Mouse (Mus musculus) thymus, postnatal 14 days (tissue): ENCODE results near the gene Cpne6.

ENCODE experiments used
- DNase-seq: peaks from one replicate; pipeline ENCODE4 v3.0.0; 2021

Gene Cpne6

DNA sequence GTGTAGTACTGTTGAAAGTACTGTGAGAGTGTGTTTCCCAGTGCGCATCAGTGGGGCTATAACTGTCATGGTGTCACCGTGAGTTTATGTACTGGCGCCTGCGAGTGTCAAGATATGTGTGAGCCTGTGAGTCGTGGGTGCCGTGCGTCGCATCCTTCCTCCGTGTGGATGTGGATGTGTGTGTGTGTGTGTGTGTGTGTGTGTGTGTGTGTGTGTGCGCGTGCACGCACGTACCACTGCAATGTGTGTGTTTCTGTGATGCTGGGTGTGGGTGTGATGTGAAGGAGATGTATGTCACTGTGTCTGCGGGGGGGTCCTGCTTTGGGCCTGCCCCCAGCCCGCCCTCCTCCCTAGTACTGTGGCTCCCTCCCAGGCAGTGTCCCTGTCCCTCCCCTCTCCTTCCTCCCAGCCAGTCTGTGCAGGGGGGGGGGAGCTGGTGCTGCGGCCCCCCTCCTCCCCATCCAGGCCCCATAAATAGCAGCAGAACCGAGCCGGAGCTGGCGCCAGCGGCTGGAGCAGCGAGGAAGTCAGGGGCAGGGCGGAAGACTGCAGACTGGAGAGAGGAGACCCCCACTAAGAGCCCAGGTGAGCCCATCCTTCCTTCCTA is at the start of gene Cpne6:
TSS of gene Cpne6 (plus strand) at position 321 of the 607 bp plus-strand sequence.
- DNase-seq: no peak

GRCm38 (mm10) chr14:55461757-55462156 is 48.5 kb upstream of the Cpne6 start:
- no peak for DNase-seq

DNA sequence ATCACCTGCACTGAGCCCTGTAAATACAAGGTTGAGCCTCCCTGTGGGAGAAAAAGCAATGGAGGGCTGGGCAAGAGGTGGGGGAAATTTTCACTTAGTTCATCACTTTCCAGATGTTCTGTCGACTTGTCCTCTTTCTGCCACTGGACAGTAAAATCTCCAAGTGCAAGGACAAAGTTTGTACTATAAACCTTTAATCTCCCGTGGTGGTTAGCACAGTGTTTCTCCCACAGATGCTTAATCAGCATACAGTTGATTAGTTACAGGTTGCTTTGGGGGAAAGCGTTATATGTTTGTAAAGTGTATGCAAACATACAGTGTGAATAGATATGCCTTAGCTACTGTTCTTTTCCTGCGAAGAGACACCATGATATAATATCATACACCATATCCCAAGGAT is 43.8 kb upstream of the Cpne6 start:
- no peak for DNase-seq

GRCm38 (mm10) chr14:55467108-55467507 is 43.1 kb upstream of the Cpne6 start:
- no peak for DNase-seq

- DNase-seq: no peak
Observed at GRCm38 (mm10) chr14:55468301-55468741, 41.9 kb upstream of the Cpne6 start.

GRCm38 (mm10) chr14:55469041-55469440 is 41.2 kb upstream of the Cpne6 start:
- DNase-seq: no peak

DNA sequence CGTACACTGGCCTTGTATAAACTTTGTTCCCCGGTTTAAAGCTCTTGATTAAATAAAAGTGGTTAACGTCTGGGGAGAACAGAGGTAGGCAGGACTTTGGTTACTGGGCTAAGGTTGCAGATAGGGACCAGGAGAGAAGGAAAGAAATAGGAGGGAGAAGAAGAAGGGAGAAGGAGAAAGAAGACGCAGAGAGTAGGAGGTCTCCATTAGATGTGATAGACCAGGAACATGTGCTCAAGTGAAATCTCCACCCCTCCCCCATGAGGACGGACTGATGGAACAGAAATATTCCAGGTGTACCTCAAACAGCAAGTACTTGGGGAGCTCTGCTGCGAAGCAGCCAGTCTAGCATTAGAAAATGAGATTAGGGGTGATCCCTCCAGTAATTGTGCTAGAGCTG is 40.4 kb upstream of the Cpne6 start:
- DNase-seq: no peak

- no peak for DNase-seq
Observed at GRCm38 (mm10) chr14:55470806-55471205, 39.4 kb upstream of the Cpne6 start.

GRCm38 (mm10) chr14:55475654-55476053 is 34.6 kb upstream of the Cpne6 start:
- no peak for DNase-seq

DNA sequence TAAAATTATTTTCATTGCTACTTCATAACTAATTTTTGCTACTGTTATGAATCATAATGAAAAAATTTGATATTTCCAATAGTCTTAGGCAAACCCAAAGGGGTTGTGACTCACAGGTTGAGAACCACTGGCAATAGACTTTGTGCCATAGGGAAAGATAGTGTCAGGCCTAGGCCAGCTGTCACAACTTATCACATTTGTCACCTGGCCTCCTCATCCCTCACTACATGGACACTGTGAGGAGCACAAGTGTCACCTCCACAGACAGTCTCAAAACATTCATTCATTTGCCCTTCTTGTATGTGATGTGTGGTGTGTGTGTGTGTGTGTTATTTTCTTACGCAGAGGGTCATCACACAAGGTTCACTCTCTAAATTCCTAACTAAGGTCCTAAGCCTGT is 32.8 kb upstream of the Cpne6 start:
- DNase-seq: no peak

- DNase-seq: no peak
Observed at GRCm38 (mm10) chr14:55477829-55478228, 32.4 kb upstream of the Cpne6 start.

GRCm38 (mm10) chr14:55478651-55479599 is 31.3 kb upstream of the Cpne6 start, which contains the start of gene Dhrs4:
Dhrs4 (plus strand) TSS chr14:55478758.
- DNase-seq: peak; percentile 87

DNA sequence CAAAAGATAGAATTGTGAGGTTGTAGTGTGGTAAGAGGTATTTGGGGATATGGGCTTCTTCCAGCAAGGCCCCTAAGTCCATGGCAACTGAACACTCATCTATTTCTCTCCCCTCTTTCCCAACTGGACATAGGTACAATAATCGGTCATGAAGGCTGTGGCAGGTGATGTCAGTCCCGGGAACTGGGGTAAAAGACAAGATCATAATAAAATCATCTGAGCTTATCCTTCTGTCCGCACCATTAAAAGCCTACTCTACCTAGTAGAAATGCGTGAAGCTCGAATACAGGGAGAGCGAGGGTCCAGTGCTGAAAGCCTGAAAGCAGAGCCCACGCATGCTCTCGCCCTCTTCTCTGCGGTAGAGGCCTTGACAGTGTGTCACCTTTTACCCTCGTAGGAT is 30.6 kb upstream of the Cpne6 start:
- no peak for DNase-seq

GRCm38 (mm10) chr14:55484430-55485085 is 25.7 kb upstream of the Cpne6 start:
- no peak for DNase-seq

GRCm38 (mm10) chr14:55486836-55487235 is 23.4 kb upstream of the Cpne6 start:
- no peak for DNase-seq

- DNase-seq: peak; percentile 82
Observed at GRCm38 (mm10) chr14:55490361-55491201, 19.7 kb upstream of the Cpne6 start, which contains the start of gene Carmil3. Carmil3 (plus strand) TSS chr14:55490651.

DNA sequence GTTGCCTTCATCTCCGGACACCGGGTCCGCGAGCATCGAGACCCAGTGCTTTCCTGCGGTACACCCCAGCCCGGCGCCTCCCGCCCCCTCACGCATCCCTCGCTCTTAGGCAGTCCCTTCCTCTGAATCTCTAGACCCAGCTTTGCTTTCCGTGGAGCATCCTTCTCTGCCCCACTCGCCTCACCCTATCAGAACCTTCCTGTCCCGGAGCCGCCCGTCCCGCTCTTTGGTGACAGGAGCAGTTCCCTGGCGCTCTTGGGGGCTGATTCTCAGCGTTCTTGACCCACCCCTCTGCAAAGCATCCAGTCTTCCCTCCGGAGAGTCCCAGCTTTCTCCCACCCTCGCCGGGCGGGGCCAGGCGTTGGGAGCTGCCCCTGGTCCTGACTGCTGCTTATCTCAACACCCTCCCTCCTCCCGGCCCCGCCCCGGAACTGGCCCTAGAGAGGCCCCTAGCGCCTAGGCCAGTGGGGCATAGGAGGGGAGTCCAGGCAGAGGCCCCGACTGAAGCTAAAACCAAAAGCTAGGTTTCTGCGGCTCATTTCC is 18.9 kb upstream of the Cpne6 start:
- peak; percentile 47 for DNase-seq

DNA sequence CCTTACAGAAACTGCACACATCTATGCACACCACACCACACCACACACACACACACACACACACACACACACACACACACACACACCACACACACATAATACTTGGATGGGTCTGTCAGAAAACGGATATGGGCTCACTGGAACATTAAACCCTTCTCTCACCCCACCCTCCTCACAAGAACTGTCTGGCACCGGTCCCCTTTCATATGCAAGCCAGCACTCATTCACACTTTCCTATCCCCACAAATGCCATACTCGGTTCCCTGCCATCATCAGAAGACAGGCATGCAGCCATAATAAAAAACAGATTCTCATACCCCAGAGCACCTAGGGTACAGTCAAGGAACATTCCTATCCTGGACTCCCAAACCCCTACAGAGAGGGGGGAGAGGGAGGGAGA is 18.1 kb upstream of the Cpne6 start:
- DNase-seq: no peak

DNA sequence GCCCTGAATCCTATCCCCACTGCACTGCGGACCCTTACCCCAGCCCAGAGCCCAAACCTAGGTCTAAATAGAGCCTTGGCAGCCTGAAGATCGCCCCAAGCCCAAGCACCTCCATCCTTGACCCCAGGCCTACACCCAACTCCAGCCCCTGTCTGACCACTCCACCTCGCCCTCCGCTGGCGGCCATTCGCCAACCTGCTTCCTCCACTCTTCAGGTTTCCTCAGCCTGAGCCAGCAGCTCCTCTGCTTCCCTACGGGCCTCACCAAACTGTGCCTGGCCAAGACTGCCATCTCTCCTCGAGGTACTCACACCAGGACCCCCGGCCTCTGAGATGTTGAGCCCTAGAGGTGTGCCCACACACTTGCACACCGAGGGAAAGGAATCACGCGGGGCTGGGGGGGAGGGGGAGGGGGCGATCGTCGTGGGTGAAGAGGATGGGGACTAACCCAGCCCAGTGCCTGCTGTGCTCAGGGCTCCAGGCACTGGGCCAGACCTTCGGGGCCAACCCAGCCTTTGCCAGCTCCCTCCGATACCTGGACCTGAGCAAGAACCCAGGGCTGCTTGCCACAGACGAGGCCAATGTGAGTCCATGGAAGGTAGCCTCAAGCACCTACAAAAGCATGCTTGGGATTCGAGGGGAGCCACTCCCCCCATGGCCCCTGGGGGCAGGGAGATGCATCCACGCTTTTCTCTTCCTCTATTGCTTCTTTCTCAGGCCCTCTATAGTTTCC is 14.6 kb upstream of the Cpne6 start:
- DNase-seq: no peak

GRCm38 (mm10) chr14:55496761-55497448 is 13.3 kb upstream of the Cpne6 start:
- DNase-seq: no peak

- DNase-seq: peak; percentile 88
Observed at GRCm38 (mm10) chr14:55497449-55497821, 12.8 kb upstream of the Cpne6 start.
